Mouse (Mus musculus): ENCODE results near the gene Atp1b1. TPM values are rescaled to one million over a fixed set of nuclear protein-coding genes. Genes with fewer than 3 reads are reported as not detected.

Atp1b1 gene
- total RNA-seq, 2 experiments from 2014 or later = 416 to 492 TPM

DNA sequence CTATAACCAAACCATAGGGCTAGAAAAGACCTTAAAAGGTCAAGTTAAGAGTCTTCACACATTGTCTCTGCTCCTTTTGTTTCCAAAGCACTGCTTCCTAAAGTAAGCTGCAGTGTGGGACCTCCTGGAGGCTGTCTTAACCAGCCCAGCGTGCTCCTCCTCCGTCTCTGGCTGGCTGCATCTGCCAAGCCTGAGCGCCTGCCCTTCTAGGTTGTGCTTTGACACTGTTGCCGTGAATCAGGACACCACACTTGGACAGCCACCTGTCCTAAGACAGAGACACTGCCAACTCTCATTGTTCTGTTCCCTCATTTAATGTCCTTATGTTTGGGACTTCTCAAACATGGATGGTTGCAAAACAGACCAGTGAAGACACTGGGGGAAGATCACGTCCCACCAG is 51.6 kb downstream of the Atp1b1 start:
- DNase-seq (ENCODE audit: low spot score) = no peak
- intact Hi-C loops (cut with DNase I) = no loop called here

DNA sequence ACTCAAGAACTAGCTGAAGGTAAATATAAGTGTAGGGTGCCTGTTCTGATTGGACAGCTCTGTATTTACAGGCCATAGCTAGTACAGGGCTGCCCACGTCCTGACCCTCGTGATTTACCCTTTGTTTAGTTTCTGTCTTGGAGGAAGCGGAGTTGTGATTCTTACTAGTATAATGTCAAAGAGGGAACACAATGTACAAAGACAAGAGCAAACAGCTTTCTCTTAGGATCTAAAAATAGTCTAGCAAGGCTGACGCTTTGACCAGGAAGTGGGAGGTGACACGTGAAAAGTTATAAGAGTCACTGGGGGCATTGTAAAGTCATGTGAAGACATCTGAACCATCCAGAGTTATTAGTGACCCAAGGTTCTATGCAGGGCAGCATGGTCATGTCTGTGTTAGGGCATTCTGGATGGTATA is 52.8 kb downstream of the Atp1b1 start:
- intact Hi-C loops (cut with DNase I) = no loop called here
- no peak for DNase-seq (ENCODE audit: low spot score)

DNA sequence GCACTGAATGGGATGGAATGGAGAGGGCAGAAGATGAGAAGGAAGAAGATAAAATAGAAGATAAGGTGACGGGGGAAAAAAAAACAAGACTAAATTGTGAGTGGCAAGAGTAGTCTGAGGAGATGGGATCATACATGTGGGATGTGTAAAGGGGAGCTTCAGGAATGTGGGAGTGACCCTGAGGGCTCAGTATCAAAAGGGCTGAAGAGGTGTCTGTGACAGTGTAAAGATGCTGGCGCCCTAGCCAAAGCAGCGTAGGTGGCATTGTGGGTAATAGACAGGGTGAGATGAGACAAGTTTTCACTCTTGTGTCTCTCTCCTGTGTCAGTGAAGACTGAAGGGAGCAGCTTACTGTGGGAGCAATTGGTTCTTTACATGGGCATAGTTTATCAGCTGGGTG is 58.6 kb downstream of the Atp1b1 start:
- no peak for DNase-seq (ENCODE audit: low spot score)
- intact Hi-C loops (cut with DNase I) = no loop called here

DNA sequence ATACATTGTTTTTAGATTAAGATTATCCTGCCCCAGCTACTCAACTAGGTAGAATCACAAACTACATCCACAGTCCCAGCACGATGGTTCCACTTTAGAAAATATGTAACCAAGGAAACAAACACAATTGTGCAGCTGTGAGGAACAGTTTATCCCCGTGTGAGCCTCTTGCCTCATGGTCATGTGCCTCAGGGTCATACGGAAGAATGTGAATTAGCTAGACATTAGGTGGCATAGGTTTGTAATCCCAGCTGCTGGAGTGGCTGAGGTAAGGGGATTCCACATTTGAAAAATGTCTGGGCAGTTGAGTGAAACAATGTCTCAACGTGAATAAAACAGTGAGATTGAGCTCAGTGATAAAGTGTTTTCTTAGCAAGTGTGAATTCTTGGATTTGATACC is 60.5 kb downstream of the Atp1b1 start:
- intact Hi-C loops (cut with DNase I) = no loop called here
- DNase-seq (ENCODE audit: low spot score) = no peak

DNA sequence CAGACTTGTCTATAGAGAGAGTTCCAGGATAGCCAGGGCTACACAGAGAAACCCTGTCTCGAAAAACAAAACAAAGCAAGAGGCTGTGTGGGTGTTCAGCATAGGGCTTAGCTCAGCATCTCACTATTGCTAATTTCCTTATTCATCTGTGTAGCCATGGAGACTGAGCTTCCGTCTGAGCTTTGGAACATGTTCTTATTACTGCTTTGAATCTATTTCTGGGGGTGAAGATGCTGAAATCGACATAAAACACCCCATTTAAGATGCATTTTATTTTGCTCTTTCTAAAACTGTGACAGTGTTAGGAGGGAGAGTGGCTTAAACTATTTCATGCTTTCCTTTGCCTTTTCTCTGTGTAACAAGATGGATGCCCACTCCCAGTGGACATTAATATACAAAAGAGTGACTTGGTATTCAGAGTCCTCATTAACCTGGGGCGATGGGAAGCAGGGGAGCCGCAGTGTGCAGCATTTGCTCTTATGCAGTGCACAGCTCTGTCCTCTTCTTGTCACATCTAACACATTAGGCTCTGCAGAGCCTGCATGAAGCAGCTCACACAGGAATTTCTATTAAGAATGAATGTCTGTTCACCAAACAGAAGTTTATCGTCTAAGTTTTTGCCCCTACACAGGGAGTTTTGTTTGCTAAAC is 62.9 kb downstream of the Atp1b1 start:
- no peak for DNase-seq (ENCODE audit: low spot score)
- intact Hi-C loops (cut with DNase I) = no loop called here

DNA sequence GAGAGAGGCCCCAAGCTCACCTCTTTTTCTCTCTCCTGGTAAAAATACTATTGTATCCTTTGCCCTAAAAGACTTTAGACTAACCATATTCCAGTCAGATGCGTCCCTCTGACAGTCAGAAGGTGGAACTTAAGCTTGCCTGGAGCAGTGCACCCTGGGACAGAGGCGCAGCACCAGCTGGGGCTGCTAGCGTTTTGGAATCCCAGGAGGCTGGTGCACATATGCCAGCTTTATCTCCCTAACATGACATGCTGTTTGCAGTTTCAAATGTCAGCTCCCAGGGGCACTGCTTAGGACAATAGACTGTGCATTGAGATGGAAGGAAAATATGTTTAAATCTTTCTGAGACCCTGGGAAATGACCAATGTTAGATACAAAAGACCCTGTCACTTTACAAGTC is 66.0 kb downstream of the Atp1b1 start:
- no peak for DNase-seq (ENCODE audit: low spot score)
- intact Hi-C loops (cut with DNase I) = no loop called here

DNA sequence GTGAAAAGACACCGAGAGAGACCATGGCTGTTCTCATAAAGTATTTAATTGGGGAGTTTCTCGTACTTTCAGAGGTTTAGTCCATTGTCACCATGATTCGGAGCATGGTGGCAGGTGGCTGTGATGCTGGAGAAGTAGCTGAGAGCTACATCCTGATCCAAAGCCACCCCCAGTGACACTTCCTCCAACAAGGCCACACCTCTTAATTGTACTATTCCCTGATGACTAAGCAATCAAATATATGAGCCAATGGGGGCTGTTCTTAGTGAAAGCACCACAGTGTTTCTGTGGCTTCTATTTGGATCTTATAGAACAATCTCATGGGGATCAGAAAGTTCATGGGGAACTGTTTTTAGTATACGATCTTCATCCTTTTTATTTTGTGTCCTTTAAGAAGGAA is 68.4 kb downstream of the Atp1b1 start:
- intact Hi-C loops (cut with DNase I) = no loop called here
- DNase-seq (ENCODE audit: low spot score) = no peak

Other genes starting within 250 kb of the Atp1b1 start
- gene Slc19a2, start 209.3 kb downstream of the Atp1b1 start, total RNA-seq (2021) = 1 to 10 TPM; 7.0 to 7.2 TPM
- 1 to 10 TPM; 6.3 to 7.2 TPM for gene Ccdc181, start 182.8 kb downstream of the Atp1b1 start, total RNA-seq (2021)
- gene Nme7, start 154.2 kb downstream of the Atp1b1 start, total RNA-seq (2021) = 1 to 10 TPM; 4.0 TPM
- gene Blzf1, start 150.9 kb downstream of the Atp1b1 start, total RNA-seq (2021) = 10 to 100 TPM; 23.6 to 24.6 TPM